Mouse (Mus musculus) spleen, adult 12 weeks (tissue): ENCODE measurements around the gene Brip1.

Experiments
- DNase-seq: peaks from one replicate; pipeline ENCODE4 v3.0.0; 2022; ENCODE audit warnings: low spot score

Gene Brip1

DNA sequence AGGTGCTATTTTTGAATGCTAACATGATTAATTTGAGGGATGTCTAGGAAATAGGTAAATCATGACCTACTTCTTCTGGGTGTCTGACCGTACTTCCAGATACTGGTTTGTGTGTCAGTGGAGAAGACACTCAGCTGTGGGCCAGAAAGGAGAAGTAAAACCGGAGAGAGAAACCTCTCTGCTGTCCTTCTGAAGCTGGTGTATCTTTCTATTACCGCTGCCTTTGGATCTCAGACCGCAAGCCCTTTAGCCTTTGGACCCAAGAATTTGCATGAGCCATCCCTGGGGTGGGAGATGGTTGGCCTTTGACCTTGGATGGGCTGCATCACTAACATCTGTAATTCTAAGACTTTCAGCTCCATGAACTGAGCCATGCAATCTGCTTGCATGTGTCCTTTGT is 93.7 kb downstream of the Brip1 start:
- no peak for DNase-seq

DNA sequence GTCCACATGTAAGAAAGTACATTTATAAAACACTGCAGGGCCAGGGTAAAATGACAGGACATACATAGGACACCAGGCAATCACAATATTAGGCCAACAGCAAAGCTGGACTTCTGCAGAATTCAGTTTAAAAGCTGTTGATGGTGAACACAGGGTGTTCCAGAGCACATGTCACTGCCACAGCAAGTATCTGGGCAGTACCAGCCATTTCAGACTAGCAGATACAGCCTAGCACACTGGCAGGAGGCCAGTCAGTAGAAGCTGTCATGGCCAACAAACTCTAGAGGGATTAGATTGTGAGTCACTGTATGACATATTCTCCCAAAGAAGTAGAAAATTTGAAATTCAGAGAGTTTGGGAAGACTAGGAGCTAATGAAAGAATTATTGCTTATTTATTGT is 94.4 kb downstream of the Brip1 start:
- no peak for DNase-seq

DNA sequence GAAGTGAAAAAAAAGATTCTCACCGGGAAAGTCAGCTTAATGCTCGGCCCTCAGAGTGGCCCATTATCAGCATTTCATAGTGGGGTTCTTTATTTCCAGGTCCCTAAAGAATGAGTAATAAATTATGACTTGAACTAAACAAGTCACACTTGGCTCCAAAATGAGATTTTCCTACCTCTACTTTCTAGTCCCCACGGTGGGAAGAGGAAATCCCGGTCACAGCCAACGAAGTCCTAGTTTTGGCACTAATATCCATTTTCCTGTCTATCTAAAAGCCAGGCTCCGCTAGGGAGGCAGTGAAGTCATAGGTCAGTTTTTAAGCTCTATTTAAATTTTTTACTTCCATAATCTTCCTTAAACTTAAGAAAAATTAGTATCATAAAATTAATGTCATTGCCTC is 99.8 kb downstream of the Brip1 start:
- DNase-seq: no peak

DNA sequence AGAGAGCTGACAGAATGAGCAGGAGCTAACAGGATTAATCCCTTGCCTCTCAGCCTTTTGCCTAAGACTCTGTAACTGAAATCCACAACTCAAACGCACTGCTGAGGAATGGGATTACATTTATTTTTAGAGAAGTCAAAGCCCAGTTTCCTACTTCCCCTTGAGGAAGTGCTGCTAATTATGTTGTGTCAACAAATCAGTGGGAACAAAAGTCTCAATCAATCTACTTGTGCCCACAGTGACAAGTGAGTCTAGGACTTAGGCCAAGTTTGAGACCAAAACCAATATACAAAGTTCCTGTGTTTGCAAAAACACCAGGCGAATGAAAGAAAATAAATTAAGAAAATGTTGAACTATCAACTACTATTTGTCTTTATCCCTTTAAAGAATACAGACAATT is 101.7 kb downstream of the Brip1 start:
- DNase-seq: no peak

DNA sequence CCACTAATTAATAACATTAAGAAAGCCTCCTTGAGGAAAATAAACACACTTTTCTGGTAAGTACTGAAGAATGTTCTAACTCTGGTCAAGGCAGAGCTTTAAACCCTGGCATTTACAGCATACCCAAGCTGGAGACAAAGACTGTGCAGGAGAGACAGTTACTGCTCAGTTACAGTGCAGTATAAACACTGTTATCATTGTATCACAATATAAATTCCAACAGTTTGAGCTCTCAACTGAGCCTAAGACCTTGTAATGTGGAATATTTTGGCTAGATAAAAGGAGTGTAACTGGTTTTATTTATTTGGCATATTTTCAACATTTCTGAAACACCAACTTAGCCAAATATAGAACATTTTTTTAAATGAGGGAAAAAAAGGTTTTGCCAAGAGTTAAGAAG is 112.2 kb downstream of the Brip1 start:
- DNase-seq: no peak

DNA sequence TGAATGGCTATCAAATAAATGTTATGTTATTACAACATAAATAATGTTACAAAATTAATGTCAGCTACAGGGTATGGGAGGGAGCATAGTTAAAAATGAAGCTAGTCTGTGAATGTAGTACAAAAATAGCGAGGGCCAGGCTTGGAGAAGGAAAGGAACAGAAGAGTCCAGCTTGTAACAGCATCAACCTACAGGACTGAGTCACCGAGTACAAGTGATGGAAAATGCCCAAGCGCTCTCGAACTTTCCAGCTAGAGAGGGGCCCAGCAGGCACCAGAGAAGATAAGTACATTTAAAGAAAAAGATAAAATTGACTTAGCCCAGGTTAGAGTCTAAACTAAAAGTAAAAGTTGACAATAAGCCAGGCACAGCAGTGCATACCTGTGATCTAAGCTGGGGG is 116.5 kb downstream of the Brip1 start:
- no peak for DNase-seq

DNA sequence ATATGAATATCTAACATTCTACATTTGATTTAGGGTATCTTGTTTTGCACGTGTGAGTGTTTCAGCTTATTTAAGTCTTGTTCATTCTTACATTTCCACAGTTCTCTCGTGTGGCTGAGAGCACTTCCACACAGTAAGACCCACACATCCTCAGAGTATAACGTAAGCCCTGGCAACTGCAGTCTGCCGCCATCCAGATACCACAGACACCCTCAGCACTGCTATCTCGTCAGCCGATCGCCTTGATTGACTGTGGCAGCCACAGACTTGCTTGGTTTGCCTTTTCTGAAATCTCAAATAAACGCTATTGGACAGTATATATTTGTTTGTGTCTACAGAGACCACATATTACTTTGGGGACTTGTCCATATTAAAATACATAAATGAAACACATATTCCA is 123.0 kb downstream of the Brip1 start:
- no peak for DNase-seq

DNA sequence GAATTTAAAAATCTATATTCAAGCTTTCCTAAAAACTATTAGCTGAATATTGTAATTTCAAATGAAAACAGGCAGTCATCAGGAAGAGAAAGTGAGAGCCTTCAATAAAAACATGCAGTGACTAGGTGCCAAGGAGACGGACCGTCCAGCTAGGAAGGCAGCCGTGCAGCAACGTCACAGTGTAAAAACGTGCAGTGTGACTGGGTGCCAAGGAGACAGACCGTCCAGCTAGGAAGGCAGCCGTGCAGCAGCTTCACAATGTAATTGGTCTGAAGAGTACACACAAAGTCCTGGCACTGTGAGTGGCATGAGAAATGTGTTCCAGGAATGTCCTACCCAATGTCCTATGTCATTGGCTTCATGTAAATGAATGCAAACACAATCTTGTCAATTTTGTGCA is 124.0 kb downstream of the Brip1 start:
- no peak for DNase-seq

DNA sequence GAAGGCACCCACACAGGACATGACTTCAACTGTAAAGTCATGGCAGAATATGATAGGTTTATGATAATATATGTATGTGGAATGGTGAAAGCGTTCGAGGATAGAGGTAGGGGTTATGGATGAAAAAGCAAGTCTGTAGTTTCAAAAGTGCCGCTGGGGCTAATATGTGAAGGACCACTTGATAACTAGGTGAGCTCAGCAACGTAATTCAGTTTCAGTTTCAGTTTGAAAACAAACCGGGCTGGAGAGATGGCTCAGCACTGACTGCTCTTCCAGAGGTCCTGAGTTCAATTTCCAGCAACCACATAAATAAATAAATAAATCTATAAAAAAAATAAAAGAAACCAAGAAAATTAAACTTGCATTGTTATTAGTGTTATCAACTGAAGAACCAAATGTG is 124.6 kb downstream of the Brip1 start:
- DNase-seq: no peak

DNA sequence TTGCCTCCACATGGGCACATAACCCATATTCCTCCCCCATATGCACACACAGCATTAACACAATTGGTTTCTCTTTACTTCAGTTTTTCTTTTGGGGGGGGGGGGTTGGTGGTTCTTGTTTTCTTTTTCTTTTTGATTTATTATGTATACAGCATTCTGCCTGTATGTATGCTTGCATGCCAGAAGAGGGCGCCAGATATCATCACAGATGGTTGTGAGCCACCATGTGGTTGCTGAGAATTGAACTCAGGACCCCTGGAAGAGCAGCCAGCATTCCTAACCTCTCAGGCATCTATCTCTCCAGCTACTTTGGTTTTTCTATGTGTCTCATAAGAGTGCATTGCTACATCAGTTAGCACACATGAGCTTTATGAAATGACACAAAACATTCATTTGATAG is 125.6 kb downstream of the Brip1 start:
- no peak for DNase-seq

DNA sequence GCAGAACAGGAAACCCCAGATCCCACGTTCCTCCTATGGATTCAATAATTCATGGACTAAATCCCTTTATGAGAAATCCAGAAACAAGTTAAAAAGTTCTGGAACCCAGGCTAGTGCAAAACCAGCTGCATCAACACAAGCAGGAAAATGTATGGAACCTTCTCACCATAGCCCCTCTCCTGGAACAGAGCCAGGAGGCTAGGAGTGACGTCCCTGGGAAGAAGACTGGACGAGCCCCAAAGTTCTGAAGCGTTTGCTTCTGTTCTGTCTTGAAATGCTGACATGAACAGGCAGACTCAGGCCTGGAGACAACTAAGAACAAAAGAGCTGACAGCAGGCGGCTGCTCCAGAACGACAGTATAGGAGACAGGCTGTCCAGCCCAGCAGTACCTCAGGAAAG is 132.3 kb downstream of the Brip1 start:
- DNase-seq: no peak

DNA sequence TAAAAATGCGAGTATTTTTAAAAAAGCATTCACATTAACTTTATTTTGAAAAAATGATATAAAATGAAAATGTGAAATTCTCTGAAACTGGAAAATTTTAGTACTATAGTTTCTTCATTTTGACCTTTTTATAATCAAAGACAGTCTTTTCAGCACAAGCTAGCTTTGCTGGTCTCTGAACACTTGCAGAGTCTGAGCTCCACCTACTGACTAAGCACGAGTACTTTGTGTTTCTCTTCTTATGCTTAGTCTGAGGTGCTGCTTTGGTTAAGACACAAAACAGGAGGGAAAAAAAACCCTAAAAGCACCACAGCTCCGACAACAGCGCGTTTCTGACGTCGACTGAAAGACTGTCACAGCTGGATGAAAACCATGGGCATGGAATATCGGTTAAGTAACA is 133.8 kb downstream of the Brip1 start:
- DNase-seq: no peak

DNA sequence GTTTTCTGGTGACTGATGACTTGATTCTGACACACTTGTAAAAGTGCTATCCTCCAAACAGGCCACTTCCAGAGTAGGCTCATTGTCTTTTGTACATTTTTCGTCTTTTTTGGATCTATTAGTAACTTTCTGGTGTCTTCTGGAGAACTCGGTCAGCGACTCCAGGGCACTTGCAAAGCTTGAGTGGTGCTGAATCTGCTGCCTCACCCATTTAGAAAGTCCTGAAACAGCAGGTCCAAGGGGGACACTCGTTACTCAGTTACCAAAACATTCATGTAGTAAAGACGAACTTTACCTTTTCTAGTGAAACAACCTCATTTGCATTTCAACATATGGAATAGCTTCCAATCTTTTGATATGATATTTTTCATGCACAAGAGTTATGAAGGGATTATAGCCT is 136.1 kb downstream of the Brip1 start:
- no peak for DNase-seq

DNA sequence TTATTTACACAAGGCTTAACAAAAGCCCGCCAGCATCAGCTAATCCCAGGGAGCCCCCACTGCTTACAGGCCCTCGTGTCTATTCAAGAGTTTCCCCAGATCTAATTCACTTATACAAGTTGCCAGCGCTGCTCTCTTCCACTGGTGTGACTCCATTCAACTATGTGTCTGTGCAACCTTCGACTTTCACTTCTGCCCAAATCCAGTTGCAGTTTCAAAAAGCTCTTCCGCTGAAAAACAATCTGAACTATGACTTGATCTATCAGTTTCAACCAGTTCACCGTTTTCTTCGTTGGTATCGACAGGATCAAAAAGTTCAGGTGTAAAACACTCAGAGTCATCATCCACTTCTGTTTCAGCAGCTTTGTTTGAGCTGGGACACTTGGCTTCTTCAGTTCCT is 139.8 kb downstream of the Brip1 start:
- DNase-seq: no peak

DNA sequence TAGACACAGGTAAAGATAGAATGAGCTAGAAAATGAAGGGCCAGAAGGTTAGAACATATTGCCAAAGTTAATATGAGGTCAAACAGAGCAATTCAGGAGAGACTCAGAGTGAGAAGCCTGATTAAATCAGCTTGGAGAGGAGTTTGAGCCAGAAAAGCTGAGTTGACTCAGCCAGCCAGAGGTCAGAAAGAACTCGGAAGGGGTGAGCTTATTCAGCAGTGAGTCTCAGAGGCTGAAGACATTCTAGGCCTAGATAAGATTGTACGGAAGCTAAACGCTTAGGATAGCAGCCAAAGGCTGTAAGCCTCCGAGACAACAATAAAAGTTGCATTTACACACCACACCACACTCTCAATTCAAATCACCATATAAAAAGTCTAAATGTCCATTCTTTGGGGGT is 141.9 kb downstream of the Brip1 start:
- no peak for DNase-seq

DNA sequence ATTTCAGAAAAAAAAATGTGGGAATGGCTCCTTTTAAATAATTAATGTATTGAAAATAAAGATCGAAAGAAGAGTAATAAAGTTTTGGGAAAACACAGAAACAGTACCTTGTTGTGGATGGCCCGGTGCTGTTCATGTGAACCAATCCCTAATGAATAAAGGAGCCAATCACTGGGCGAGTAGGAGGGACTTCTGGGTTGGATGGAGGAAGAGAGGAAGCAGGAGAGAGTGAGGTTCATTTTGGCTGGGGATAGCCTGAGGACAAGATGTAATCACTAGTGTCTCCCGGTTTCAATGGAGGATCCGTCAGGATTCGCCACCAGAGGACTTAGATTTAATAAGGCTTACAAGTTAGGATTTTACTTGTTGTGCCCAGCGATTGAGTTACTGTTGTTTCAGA is 145.2 kb downstream of the Brip1 start:
- no peak for DNase-seq

DNA sequence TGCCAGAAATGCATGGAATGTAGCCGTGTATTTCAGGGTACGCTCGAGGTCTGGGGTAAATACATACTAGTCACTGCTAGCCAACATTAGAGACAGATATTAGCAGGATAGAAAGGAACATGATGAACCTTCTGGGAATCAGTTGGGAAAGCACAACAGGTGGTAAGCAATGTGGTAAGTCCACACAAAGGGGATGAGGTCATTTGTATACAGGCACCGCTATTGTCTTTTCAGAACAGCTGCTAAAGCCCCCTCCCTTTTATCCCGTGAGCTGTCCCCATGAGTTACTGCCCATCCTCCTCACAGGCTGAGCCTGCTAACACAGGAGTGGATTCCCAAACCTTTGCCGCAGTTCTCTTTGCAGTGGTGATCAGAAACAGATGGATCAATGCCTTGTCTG is 149.6 kb downstream of the Brip1 start:
- DNase-seq: no peak

DNA sequence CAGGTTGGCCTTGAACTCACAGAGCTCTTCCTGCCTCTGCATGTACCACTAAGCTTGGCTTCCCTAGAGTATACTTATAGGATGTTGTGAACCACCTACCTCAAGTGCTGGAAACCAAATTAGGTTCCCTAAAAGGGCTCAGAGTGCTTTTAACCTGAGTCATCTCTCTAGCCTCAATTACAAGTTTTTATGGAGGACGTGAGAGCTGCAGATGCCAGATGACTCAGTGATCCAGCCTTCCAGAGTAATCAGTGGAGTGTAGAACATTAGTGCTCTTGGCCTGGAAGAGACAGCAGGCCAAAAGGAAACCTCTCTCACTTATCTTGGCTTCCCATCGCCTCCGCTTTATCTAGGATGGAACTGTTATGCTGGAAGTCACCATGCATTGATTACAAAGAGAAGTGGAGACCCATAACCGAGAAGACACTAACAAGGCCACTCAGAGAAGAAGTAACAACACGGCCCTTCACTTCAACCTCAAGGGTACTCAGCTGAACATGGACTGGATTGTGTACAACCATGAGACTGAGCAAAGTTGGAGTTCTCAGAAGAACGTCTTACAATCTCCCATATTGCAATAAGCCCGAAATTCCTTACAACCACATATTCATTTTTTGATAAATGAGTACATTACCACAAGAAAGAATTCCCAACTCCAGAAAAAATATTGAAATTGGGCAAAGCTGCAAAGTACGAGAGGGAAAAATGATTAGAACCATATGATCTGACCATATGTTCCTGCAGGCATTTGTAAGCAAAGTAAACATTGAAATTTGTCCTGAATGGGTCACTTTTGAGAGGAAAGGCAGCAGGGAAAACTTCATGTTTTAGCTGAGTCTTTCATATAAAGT is 150.3 kb downstream of the Brip1 start:
- DNase-seq: no peak

DNA sequence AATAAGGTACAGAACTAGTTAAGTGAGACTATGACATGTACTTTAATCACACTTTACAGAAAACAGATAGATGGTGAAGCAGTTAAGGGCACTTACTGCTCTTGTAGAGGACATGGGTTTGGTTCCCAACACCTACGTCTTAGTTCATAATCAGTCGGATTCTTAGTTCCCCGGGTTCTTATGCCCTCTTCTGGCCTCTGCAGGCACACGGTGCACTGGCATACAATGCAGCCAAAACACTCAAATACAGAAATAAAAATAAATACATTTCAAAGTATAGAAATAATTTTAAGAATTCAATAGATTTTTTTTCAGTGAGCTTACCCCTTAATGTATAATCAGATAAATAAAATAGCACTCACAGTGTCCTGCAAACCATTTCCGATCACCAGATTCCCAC is 161.0 kb downstream of the Brip1 start:
- DNase-seq: no peak

DNA sequence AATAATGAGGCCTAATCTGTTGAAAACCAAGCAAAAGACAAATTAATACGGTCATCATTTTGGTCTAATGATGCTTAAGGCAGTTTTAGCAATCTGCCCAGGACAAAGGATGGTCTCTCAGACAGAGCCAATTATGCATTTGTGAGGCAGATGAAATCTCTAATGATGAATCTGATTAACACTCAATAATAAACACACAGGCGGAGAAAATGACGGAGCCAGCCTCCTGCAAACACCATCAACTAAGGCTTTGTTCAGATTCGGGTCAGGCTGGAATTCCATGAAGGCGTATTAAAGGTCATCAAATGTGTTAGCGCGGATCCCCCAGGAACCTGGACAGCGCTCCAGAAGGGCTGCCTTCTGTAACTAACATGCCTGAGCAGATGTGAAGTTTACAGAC is 161.6 kb downstream of the Brip1 start:
- DNase-seq: no peak

DNA sequence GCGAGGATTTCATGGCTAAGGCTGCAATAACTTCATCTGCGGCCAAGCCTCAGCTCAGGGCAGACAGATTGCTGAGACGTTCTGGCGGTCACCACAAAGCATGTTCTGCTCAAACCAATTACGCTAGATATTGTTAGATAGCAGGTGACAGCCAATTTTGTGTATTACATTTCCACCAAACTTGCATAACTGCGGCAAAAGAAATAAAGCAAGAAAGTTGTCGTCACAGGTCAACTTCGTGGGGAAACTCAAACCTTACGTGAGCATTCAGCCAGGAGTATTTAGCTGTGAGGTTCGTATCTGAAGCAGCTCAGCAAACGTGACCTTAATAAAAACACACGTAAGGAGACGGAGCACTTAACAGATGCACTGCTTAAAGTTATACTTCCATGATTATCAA is 162.3 kb downstream of the Brip1 start:
- no peak for DNase-seq

DNA sequence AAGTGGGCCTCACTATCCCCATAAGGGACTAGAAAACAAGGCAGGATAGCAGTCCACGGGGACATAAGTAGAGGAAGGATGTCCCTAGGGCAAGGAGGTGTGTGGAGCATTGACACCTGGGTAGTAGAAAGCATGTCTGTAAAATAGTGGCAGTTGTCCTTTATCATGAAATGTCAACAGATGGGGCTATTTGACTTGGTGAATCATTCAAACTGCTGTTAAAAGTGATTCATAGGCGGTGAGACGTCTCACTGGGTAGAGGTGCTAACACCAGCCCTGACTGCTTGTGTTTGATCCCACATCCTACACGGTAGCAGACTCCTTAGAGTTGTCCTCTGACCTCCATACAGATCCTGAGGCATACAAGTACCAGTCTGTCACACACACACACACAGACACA is 168.1 kb downstream of the Brip1 start:
- DNase-seq: no peak

DNA sequence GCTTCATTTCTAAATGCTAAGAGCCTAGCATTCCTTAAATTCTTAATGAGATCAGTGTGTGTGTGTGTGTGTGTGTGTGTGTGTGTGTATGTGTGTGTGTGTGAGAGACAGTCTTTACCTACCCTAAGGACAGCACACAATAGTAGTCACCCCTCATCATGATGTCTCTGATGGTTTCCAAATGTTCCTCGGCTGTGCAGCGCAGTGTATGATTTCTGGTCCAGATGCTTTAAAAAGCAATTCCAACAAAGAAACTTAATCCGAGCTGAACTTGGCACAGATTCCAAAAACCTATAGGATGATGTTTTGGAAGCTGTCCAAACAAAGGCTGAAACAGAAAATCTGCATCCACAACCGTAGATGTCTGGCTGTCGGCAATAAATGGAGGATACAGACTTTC is 173.0 kb downstream of the Brip1 start:
- DNase-seq: no peak

DNA sequence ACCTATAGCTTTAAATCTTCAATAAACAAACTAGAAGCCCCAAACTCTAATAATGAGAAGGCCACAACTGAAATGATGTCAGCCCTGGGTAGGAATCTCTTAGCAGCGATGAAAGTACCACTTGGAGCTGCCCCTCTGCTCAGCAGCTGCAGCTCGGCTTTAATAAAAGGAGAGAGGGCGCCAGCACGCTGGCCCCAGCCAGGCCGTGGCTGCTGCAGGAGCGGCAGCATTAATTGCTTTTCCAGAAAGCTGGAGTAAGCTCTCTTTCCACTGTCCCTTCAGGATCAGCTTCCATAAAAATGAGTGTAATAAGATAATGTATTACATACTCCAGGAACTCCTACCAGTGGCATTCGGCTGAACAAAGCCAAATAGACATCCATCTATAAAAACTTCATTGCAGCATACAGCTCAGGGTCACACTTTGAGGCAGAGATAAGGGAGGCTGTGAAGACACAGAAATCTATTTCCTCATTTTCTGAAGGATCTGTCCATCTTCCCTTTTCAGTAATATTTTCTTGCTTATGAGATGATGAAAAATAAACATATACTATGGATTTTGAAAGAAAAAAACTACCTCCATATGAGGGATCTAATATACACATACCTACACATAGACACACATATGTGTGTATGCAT is 174.3 kb downstream of the Brip1 start:
- no peak for DNase-seq
